Mouse (Mus musculus): ENCODE measurements around the gene Unc13b. TPM values are rescaled to one million over a fixed set of nuclear protein-coding genes. Genes with fewer than 3 reads are reported as not detected.

Unc13b gene
- total and polyA plus RNA-seq, 2 experiments from 2014 or later: 6.2 to 54.7 TPM

GRCm38 (mm10) chr4:43059697-43060096 lies 944 bp downstream of the Unc13b start:
- TF ChIP-seq CTCF (IDR thresholded peaks at IDR 0.05; ENCODE audit: low read depth): no peak
- DNase-seq (no peak), ATAC-seq (no peak)
- Histone ChIP-seq H3K27me3 (ENCODE audit: insufficient read depth, low read length) (no peaks in the 10 kb centered on the region), H3K36me3 (ENCODE audit: insufficient read depth) (no peaks in the 10 kb centered on the region), H3K9me3 (ENCODE audit: low read length) (no peaks in the 10 kb centered on the region), H3K4me2 (ENCODE audit: low read depth) (peak overlapping the region; percentile 59), H3K4me3 (ENCODE audit: low read depth, low read length) (peak overlapping the region; percentile 65), H3K4me1 (ENCODE audit: insufficient read depth) (peaks cover 4% of the 10 kb centered on the region; the same call in 1 of the 2 replicates), H3K9ac (peak overlapping the region; percentile 62), H3K27ac (ENCODE audit: low read depth, low read length) (no peak overlapping the region; the same call in 1 of the 2 replicates)
- WGBS: 30% methylated on average over 3 of the region's 3 CpGs

- DNase-seq (peak; percentile 11), ATAC-seq (no peak)
- no peaks in the 10 kb centered on the region for H3K9me3 ChIP-seq (ENCODE audit: low read length)
- peak; percentile 23; the same call in 1 of the 2 replicates for TF ChIP-seq CTCF (IDR thresholded peaks at IDR 0.05; ENCODE audit: low read depth)
- H3K4me1 ChIP-seq (ENCODE audit: insufficient read depth): peaks cover 4% of the 10 kb centered on the region; the same call in 1 of the 2 replicates
- 24% methylated on average over 3 of the region's 3 CpGs for WGBS
- peak overlapping the region; percentile 59 for H3K4me2 ChIP-seq (ENCODE audit: low read depth)
- H3K4me3 ChIP-seq (ENCODE audit: low read depth, low read length): 0 out of 2 replicates have a peak overlapping the region, but pooled peaks have one; percentile 65
- no peak overlapping the region for H3K9ac ChIP-seq
- no peak overlapping the region for H3K27ac ChIP-seq (ENCODE audit: low read depth, low read length)
- no peaks in the 10 kb centered on the region for H3K36me3 ChIP-seq (ENCODE audit: insufficient read depth)
- H3K27me3 ChIP-seq (ENCODE audit: insufficient read depth, low read length): no peaks in the 10 kb centered on the region
Observed at GRCm38 (mm10) chr4:43060286-43060685, 1.5 kb downstream of the Unc13b start.

- Histone ChIP-seq H3K9me3 (ENCODE audit: low read length) (no peaks in the 10 kb centered on the region), H3K4me1 (ENCODE audit: insufficient read depth) (peaks cover 4% of the 10 kb centered on the region; the same call in 1 of the 2 replicates), H3K4me2 (ENCODE audit: low read depth) (no peak overlapping the region), H3K9ac (no peak overlapping the region), H3K36me3 (ENCODE audit: insufficient read depth) (no peaks in the 10 kb centered on the region), H3K4me3 (ENCODE audit: low read depth, low read length) (no peak overlapping the region), H3K27ac (ENCODE audit: low read depth, low read length) (no peak overlapping the region), H3K27me3 (ENCODE audit: insufficient read depth, low read length) (no peaks in the 10 kb centered on the region)
- ATAC-seq (no peak), DNase-seq (no peak)
- no peak for TF ChIP-seq CTCF (IDR thresholded peaks at IDR 0.05; ENCODE audit: low read depth)
- WGBS: 97% methylated on average over 4 of the region's 4 CpGs
Observed at GRCm38 (mm10) chr4:43065471-43065870, 6.7 kb downstream of the Unc13b start.

- no peak for ATAC-seq
Observed at GRCm38 (mm10) chr4:43074923-43075322, 16.2 kb downstream of the Unc13b start.

GRCm38 (mm10) chr4:43078071-43078718 lies 19.4 kb downstream of the Unc13b start:
- Histone ChIP-seq H3K27me3 (ENCODE audit: insufficient read depth, low read length) (no peaks in the 10 kb centered on the region), H3K4me1 (ENCODE audit: insufficient read depth) (no peaks in the 10 kb centered on the region), H3K4me2 (ENCODE audit: low read depth) (no peak overlapping the region), H3K27ac (ENCODE audit: low read depth, low read length) (no peak overlapping the region), H3K36me3 (ENCODE audit: insufficient read depth) (no peaks in the 10 kb centered on the region), H3K4me3 (ENCODE audit: low read depth, low read length) (no peak overlapping the region), H3K9me3 (ENCODE audit: low read length) (no peaks in the 10 kb centered on the region), H3K9ac (no peak overlapping the region)
- ATAC-seq (no peak), DNase-seq (no peak)
- no peak for TF ChIP-seq CTCF (IDR thresholded peaks at IDR 0.05; ENCODE audit: low read depth)
- WGBS: 54% methylated on average over 7 of the region's 7 CpGs

More at GRCm38 (mm10) chr4:43074923-43075322, 16.2 kb downstream of the Unc13b start:
- Histone ChIP-seq H3K27me3 (ENCODE audit: insufficient read depth, low read length) (no peaks in the 10 kb centered on the region), H3K4me3 (ENCODE audit: low read depth, low read length) (no peak overlapping the region), H3K4me2 (ENCODE audit: low read depth) (no peak overlapping the region), H3K36me3 (ENCODE audit: insufficient read depth) (no peaks in the 10 kb centered on the region), H3K27ac (ENCODE audit: low read depth, low read length) (no peak overlapping the region), H3K4me1 (ENCODE audit: insufficient read depth) (no peaks in the 10 kb centered on the region), H3K9me3 (ENCODE audit: low read length) (no peaks in the 10 kb centered on the region), H3K9ac (no peak overlapping the region)
- no peak for DNase-seq
- no peak for TF ChIP-seq CTCF (IDR thresholded peaks at IDR 0.05; ENCODE audit: low read depth)

GRCm38 (mm10) chr4:43082458-43082857 lies 23.7 kb downstream of the Unc13b start:
- Histone ChIP-seq H3K4me3 (ENCODE audit: low read depth, low read length) (no peak overlapping the region), H3K9ac (no peak overlapping the region), H3K4me1 (ENCODE audit: insufficient read depth) (no peaks in the 10 kb centered on the region), H3K4me2 (ENCODE audit: low read depth) (no peak overlapping the region), H3K27me3 (ENCODE audit: insufficient read depth, low read length) (no peaks in the 10 kb centered on the region), H3K9me3 (ENCODE audit: low read length) (no peaks in the 10 kb centered on the region), H3K36me3 (ENCODE audit: insufficient read depth) (no peaks in the 10 kb centered on the region), H3K27ac (ENCODE audit: low read depth, low read length) (no peak overlapping the region)
- ATAC-seq (no peak), DNase-seq (no peak)
- no peak for TF ChIP-seq CTCF (IDR thresholded peaks at IDR 0.05; ENCODE audit: low read depth)
- WGBS: 74% methylated on average over 2 of the region's 2 CpGs

- TF ChIP-seq CTCF (IDR thresholded peaks at IDR 0.05; ENCODE audit: low read depth): no peak
- H3K27me3 ChIP-seq (ENCODE audit: insufficient read depth, low read length): no peaks in the 10 kb centered on the region
- no peak overlapping the region for H3K9ac ChIP-seq
- ATAC-seq: no peak
- H3K4me3 ChIP-seq (ENCODE audit: low read depth, low read length): no peak overlapping the region
- no peak overlapping the region for H3K4me2 ChIP-seq (ENCODE audit: low read depth)
- DNase-seq: no peak
- H3K9me3 ChIP-seq (ENCODE audit: low read length): no peaks in the 10 kb centered on the region
- H3K36me3 ChIP-seq (ENCODE audit: insufficient read depth): peaks cover 5% of the 10 kb centered on the region; the same call in 1 of the 2 replicates
- no peak overlapping the region for H3K27ac ChIP-seq (ENCODE audit: low read depth, low read length)
- no peaks in the 10 kb centered on the region for H3K4me1 ChIP-seq (ENCODE audit: insufficient read depth)
- 91% methylated on average over 2 of the region's 2 CpGs for WGBS
Observed at GRCm38 (mm10) chr4:43089950-43090349, 31.2 kb downstream of the Unc13b start.

All from forebrain, postnatal 0 days (tissue).